Mouse (Mus musculus) layer of hippocampus, adult 2 months (tissue): ENCODE data around the gene Oas1c. TPM values are rescaled to one million over a fixed set of nuclear protein-coding genes. Genes with fewer than 3 reads are reported as not detected.

ENCODE experiments used
- DNase-seq, 2 experiments: peaks; one replicate each; pipeline ENCODE4 v3.0.0; 2022; ENCODE audit warnings: low spot score in 2 of 2
- H3K27ac ChIP-seq: fragments of 200-600 bp; 2 replicates; pipeline ENCODE4 v1.8.1; 2022
- H3K4me3 ChIP-seq: fragments of 200-600 bp; 2 replicates; pipeline ENCODE4 v1.8.1; 2022; ENCODE audit warnings: mild to moderate bottlenecking
- CTCF ChIP-seq: fragments of 200-600 bp; conservative IDR thresholded peaks from 2 replicates; pipeline ENCODE4 v1.8.1; 2022; ENCODE audit warnings: antibody characterized with exemption, mild to moderate bottlenecking, moderate library complexity
- microRNA-seq, 2 experiments: library from miRNA; unstranded; fragments of <30 nt; microRNA quantifications; one replicate each; pipeline ENCODE4 v1.2.0; 2021
- total RNA-seq, 2 experiments: library from RNA; stranded (reverse); gene quantifications; 2 replicates each; pipeline ENCODE4 v1.2.3; 2021

Gene Oas1c
- total RNA-seq, 2 experiments from 2014 or later, result 0.26 to 1.4 TPM

DNA sequence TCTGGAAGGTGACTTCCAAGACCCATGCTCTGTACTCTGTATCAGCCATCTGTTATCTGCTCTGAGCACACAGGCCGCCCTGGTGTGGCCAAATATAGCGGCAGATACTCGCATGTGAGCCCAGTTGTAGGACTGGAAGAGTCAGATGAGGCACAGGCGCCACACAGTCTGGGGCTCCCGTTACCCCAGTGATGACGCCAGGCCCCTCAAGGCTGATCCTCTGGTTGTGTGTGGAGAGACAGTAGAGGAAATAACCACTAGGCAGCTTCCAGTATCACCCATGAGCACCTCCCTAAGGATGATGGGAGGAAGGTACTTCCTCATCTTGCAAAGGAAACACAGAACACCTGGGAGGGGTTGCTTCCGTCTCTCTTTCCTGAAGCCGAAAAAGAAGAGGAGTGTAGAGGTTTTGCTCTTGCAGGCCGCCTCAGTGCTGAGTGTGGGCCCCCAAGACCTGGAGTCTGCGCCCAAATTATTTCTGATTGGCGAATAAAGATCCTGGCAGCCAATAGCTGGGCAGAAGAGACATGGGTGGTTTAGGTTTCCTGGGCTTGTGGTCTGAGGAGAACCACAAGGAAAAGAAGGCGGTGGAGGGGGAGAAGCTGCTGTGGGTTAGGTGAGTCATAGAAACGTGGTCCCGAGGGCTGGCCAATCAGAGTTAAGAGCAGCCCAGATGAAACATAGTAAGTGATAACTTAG, 36.9 kb downstream of the Oas1c start:
- H3K27ac ChIP-seq, result no peak overlapping the region
- H3K4me3 ChIP-seq, result no peak overlapping the region
- TF ChIP-seq CTCF, result no peak
- DNase-seq, result no peak

- no peak for DNase-seq
- no peak for TF ChIP-seq CTCF
- H3K27ac ChIP-seq, result no peak overlapping the region
- H3K4me3 ChIP-seq, result no peak overlapping the region
Measured at GRCm38 (mm10) chr5:120769396-120769795, 42.9 kb downstream of the Oas1c start.

DNA sequence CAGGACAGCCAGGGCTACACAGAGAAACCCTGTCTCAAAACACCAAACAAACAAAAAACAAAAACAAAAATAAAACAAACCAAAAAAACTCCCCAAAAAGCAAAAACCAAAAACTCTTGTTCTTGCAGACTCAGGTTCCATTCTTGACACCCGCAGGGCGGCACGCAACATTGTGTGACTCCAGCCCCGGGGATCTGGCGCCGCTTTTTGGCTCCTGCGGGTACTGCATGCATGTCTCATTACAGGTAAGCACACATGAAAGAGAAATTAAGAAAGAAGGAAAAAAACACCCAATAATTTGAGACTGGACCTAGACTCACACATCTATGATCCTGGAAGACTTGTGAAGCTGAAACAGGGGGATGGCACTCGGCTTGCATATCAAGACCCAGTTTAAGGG, 47.3 kb downstream of the Oas1c start:
- no peak for DNase-seq
- Histone ChIP-seq H3K4me3 (no peak overlapping the region), H3K27ac (no peak overlapping the region)
- TF ChIP-seq CTCF, result peak; percentile 28

DNA sequence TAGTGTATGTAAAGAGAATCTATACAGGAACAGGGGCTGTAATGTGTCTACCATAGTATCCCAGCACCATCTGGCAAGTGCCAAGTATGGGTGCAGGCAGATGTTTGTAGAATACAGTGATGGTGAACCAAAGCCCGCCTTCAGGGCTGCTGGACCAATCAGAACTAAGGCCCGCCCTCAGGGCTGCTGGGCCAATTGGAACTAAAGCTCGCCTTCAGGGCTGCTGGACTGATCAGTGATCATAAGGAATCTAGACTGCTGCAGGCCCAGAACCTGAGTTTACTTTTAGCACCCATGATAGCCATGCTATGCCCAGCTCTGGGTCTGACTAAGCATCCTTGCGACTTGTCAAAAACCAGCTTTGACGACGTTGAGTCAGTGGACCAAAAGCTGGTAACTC, 50.4 kb downstream of the Oas1c start:
- H3K4me3 ChIP-seq, result no peak overlapping the region
- H3K27ac ChIP-seq, result no peak overlapping the region
- DNase-seq, result no peak
- TF ChIP-seq CTCF, result no peak

DNA sequence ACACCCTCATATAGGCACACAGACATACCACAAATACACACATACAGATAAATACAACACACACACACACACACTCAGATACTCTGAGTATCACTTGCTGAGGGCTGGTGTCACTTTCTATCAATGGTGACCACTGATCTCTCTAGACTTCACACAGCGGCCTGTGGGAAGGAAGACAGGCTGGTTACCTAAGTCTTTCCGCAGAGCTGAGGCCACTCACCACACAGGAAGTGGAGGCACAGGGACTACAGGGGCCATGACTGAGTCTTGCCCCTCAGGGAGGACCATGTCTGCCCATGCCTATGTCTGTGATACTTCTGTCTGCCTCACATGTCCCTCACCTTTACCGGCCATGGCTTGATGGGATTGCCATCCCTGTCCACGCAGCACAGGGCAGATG, 58.1 kb downstream of the Oas1c start:
- no peak for TF ChIP-seq CTCF
- DNase-seq, result no peak
- Histone ChIP-seq H3K27ac (no peak overlapping the region), H3K4me3 (no peak overlapping the region)

DNA sequence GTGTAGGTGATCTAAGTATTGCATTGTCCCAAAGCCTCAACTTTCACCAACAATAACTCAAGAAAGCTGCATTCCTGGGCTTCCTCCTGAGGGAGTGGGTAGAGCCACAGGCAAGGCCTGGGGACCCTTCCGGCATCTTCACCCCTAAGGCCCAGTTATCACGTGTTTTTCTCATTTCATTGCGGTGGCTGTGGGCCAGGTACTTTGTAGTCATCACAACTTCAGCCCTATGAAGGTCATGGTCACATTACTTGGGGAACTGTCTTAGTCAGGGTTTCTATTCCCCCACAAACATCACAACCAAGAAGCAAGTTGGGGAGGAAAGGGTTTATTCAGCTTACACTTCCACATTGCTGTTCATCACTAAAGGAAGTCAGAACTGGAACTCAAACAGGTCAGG, 59.5 kb downstream of the Oas1c start:
- TF ChIP-seq CTCF, result no peak
- Histone ChIP-seq H3K27ac (no peak overlapping the region), H3K4me3 (no peak overlapping the region)
- no peak for DNase-seq

DNA sequence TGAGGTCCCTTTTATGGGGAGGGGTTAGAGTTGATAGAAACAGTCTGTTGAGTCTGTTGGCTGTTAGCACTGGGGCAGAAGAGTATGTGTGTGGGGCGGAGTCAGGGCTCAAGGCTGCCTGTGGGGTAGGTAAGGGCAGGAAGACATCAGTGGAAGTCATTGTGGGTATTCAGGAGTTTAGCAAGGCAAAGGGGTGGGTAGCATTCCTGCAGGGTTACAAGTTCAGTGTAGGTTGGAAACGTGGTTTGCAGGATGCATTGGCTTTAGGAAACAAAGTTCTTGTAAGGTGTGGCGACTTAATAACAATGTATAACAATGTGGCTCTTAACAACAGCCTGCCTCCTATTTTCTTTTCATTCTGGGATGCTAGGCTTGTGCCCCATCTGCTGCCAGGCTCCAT, 61.1 kb downstream of the Oas1c start:
- Histone ChIP-seq H3K27ac (no peak overlapping the region), H3K4me3 (no peak overlapping the region)
- TF ChIP-seq CTCF, result no peak
- no peak for DNase-seq

Small RNAs within 50 kb of the gene (microRNA-seq; reads per million reads assigned to microRNA genes)
- gene Gm22907, result 0 reads per million in 2 experiments

Other genes starting within 250 kb of the Oas1c start
- 10 to 100 TPM; 34.8 to 40.8 TPM for gene Tpcn1, start 223.8 kb downstream of the Oas1c start, total RNA-seq
- 1 to 10 TPM in 1 of 2 experiments, under 1 TPM in 1; 1.00 to 1.2 TPM for gene Iqcd, start 223.5 kb downstream of the Oas1c start, total RNA-seq
- 10 to 100 TPM; 23.7 to 28.0 TPM for gene Rita1, start 199.9 kb downstream of the Oas1c start, total RNA-seq
- gene Ddx54, start 199.8 kb downstream of the Oas1c start, total RNA-seq, result 10 to 100 TPM; 36.8 to 37.2 TPM
- gene Cfap73, start 178.3 kb downstream of the Oas1c start, total RNA-seq, result under 1 TPM in 1 of 2 experiments, not detected in 1; 0.39 TPM
- 10 to 100 TPM; 91.9 to 96.6 TPM for gene Rasal1, start 163.7 kb downstream of the Oas1c start, total RNA-seq
- gene Dtx1, start 100.6 kb downstream of the Oas1c start, total RNA-seq, result 10 to 100 TPM; 70.9 to 73.9 TPM
- gene Oas2, start 62.7 kb downstream of the Oas1c start, total RNA-seq, result not detected
- gene Oas3, start 34.9 kb downstream of the Oas1c start, total RNA-seq, result not detected
- gene Oas1e, start 17.0 kb downstream of the Oas1c start, total RNA-seq, result not detected
- not detected for gene Oas1f, start 34.9 kb upstream of the Oas1c start, total RNA-seq
- not detected for gene Oas1h, start 48.9 kb upstream of the Oas1c start, total RNA-seq
- gene Oas1g, start 75.1 kb upstream of the Oas1c start, total RNA-seq, result not detected
- under 1 TPM in 1 of 2 experiments, not detected in 1; 0.29 TPM for gene Oas1a, start 95.0 kb upstream of the Oas1c start, total RNA-seq
- not detected for gene Oas1d, start 102.0 kb upstream of the Oas1c start, total RNA-seq
- gene Rph3a, start 197.6 kb upstream of the Oas1c start, total RNA-seq, result 100 to 1,000 TPM; 226 to 235 TPM